Mouse (Mus musculus): ENCODE data around the gene Capn5. TPM values are rescaled to one million over a fixed set of nuclear protein-coding genes. Genes with fewer than 3 reads are reported as not detected.

Capn5 gene
- total RNA-seq (2017), result 23.0 and 28.0 TPM in 2 replicates

- ATAC-seq (replicated peaks in 1 of 2; ENCODE audit: insufficient read depth in 1 of 2, low FRiP score in 2 of 2, low TSS enrichment in 1 of 2, low read depth in 1 of 2, poor library complexity in 2 of 2, severe bottlenecking in 2 of 2), result peak; percentile 66 to 72
Measured at GRCm38 (mm10) chr7:98177929-98178559, at the start of gene Capn5. Capn5 (minus strand) TSS chr7:98178274.

DNA sequence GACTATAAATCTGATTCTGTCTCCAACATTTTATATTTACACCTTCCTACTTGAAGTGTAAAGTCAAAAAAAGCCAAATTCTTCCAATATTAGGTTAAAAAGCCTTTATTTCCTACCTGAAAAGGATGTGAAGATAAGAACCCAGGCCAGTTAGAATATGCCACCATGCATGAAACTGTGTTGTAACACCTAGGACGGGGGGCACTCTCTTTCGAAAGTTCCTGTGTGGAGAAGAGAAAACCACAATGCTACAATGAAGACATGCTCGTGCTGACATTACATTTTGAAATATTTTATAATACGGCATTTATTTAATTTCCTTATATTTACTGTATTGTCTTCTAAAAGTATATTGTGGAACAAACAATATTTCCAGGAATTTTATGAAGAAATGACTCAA, 45.7 kb upstream of the Capn5 start:
- no peak for ATAC-seq (replicated peaks in 1 of 2; ENCODE audit: insufficient read depth in 1 of 2, low FRiP score in 2 of 2, low TSS enrichment in 1 of 2, low read depth in 1 of 2, poor library complexity in 2 of 2, severe bottlenecking in 2 of 2)

DNA sequence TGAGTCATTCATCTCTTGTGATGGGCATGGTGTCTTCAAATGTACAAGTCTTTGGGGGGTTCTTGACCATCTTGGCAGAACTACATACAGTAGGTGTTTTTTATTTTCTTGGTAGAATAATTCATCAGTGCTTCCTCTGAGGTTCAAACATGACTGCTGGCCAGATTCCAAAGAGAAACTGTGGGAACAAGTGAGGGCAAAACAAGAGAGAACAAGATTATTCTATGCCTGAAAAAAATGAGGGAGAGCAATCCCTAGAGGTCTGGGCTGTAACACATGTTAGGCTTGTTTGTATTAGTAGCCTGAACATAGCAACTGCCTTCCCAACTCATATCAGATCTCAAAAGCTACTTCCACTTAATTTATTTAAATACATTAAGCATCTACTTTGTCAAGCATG, 38.6 kb upstream of the Capn5 start:
- no peak for ATAC-seq (replicated peaks in 1 of 2; ENCODE audit: insufficient read depth in 1 of 2, low FRiP score in 2 of 2, low TSS enrichment in 1 of 2, low read depth in 1 of 2, poor library complexity in 2 of 2, severe bottlenecking in 2 of 2)

GRCm38 (mm10) chr7:98202946-98203345, 24.9 kb upstream of the Capn5 start:
- no peak for ATAC-seq (replicated peaks in 1 of 2; ENCODE audit: insufficient read depth in 1 of 2, low FRiP score in 2 of 2, low TSS enrichment in 1 of 2, low read depth in 1 of 2, poor library complexity in 2 of 2, severe bottlenecking in 2 of 2)

DNA sequence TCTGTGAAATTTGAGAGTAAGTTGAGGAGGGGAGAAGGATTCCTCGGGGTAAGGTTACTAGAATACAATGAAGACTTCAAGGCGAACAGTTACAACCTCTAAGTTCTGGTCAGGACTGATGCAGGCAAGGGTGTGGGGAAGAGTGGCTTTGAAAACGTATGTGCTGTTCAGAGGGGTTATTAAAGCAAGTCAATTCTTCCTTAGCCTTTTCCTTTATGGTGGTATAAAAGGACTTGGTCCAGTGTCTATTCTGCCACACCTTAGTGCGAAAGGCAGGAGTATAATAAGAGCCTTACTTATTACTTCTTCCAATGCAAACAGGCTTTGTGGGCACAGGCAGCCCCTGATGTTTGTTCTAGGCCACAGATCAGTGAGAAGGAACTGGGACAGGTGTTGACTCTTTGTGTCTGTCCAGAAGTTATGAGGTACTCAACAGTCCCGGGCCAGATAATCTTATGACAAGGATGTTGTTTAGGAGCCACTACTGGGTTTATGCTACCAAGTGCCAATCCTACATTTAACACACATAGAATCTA, 23.5 kb upstream of the Capn5 start:
- ATAC-seq (replicated peaks in 1 of 2; ENCODE audit: insufficient read depth in 1 of 2, low FRiP score in 2 of 2, low TSS enrichment in 1 of 2, low read depth in 1 of 2, poor library complexity in 2 of 2, severe bottlenecking in 2 of 2), result no peak

GRCm38 (mm10) chr7:98200396-98200795, 22.3 kb upstream of the Capn5 start:
- ATAC-seq (replicated peaks in 1 of 2; ENCODE audit: insufficient read depth in 1 of 2, low FRiP score in 2 of 2, low TSS enrichment in 1 of 2, low read depth in 1 of 2, poor library complexity in 2 of 2, severe bottlenecking in 2 of 2), result no peak

- no peak for ATAC-seq (replicated peaks in 1 of 2; ENCODE audit: insufficient read depth in 1 of 2, low FRiP score in 2 of 2, low TSS enrichment in 1 of 2, low read depth in 1 of 2, poor library complexity in 2 of 2, severe bottlenecking in 2 of 2)
Measured at GRCm38 (mm10) chr7:98199381-98199780, 21.3 kb upstream of the Capn5 start, which contains the start of gene B3gnt6. B3gnt6 (minus strand) TSS chr7:98199481.

DNA sequence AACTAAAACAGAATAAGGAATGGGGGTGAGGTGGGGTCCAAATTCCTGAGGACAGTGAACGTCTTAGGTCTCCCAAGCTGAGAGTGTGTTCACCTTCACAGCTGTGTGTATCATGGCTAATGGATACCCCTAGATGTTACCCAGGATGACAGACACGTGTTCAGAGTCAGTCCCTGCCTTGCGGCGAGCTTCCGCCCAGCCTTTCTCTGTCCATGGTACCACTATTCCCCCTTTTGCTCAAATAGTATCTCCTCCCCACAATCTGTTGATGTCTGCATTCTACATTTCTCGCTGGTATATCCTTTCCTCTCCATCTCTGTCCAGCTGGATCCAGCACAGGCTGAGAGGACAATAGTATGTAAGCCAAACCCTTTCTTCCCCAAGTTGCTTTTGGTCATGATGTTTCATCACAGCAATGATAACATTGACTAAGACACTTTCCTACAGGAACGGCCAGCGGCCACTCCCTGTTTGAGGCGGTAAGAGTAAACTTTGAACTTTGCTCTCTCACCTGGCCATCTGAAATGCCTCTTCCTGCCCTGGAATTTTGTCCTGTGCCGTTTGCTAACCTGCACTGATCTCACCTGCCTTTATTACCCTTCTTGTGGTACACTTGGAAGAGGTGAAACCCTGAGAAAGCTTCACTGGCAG, 17.2 kb upstream of the Capn5 start:
- ATAC-seq (replicated peaks in 1 of 2; ENCODE audit: insufficient read depth in 1 of 2, low FRiP score in 2 of 2, low TSS enrichment in 1 of 2, low read depth in 1 of 2, poor library complexity in 2 of 2, severe bottlenecking in 2 of 2), result no peak

GRCm38 (mm10) chr7:98194026-98194792, 16.1 kb upstream of the Capn5 start:
- ATAC-seq (replicated peaks in 1 of 2; ENCODE audit: insufficient read depth in 1 of 2, low FRiP score in 2 of 2, low TSS enrichment in 1 of 2, low read depth in 1 of 2, poor library complexity in 2 of 2, severe bottlenecking in 2 of 2), result peak in 1 of 2 experiments; percentile 29; a peak in 2 of 4 replicates

- peak; percentile 40 to 49 for ATAC-seq (replicated peaks in 1 of 2; ENCODE audit: insufficient read depth in 1 of 2, low FRiP score in 2 of 2, low TSS enrichment in 1 of 2, low read depth in 1 of 2, poor library complexity in 2 of 2, severe bottlenecking in 2 of 2)
Measured at GRCm38 (mm10) chr7:98193515-98194025, 15.5 kb upstream of the Capn5 start.

- ATAC-seq (replicated peaks in 1 of 2; ENCODE audit: insufficient read depth in 1 of 2, low FRiP score in 2 of 2, low TSS enrichment in 1 of 2, low read depth in 1 of 2, poor library complexity in 2 of 2, severe bottlenecking in 2 of 2), result no peak
Measured at GRCm38 (mm10) chr7:98191571-98192250, 13.6 kb upstream of the Capn5 start.

DNA sequence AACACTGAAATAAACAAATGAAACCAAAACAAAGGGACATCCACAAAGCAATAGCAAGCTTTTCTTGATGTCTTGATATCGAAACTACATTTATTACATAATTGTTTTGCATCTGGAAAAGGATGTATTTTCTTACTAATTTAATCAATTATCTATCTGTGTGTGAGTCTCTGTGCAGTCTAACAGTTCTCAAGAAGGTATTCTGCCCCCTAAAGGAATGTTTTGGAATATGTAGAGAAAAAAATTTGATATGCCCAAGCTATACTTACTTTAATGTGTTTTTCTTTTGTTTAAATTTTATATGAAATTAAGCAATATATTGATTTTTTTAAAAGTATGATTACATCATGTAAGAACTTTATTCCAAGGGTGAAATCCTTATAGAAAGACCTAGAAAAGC, 12.5 kb upstream of the Capn5 start:
- ATAC-seq (replicated peaks in 1 of 2; ENCODE audit: insufficient read depth in 1 of 2, low FRiP score in 2 of 2, low TSS enrichment in 1 of 2, low read depth in 1 of 2, poor library complexity in 2 of 2, severe bottlenecking in 2 of 2), result no peak

GRCm38 (mm10) chr7:98189745-98190144, 11.7 kb upstream of the Capn5 start:
- no peak for ATAC-seq (replicated peaks in 1 of 2; ENCODE audit: insufficient read depth in 1 of 2, low FRiP score in 2 of 2, low TSS enrichment in 1 of 2, low read depth in 1 of 2, poor library complexity in 2 of 2, severe bottlenecking in 2 of 2)

DNA sequence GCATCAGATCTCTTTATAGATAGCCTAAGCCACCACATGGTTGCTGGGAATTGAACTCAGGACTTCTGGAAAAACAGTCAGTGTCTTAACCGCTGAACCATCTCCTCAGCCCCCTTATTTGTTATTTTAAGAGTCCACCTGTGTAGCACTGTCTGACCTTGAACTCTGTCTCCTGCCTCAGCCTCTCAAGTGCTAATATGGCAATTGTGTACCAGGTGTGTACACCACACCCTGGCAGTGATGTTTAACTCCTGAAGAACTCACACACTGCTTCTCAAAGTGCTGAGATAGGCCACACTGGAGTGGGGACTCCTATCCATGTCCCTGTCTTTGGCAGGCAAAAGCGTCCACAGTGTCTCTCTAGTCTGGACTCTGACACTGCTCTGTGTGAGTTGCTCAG, 10.6 kb upstream of the Capn5 start:
- ATAC-seq (replicated peaks in 1 of 2; ENCODE audit: insufficient read depth in 1 of 2, low FRiP score in 2 of 2, low TSS enrichment in 1 of 2, low read depth in 1 of 2, poor library complexity in 2 of 2, severe bottlenecking in 2 of 2), result no peak

- no peak for ATAC-seq (replicated peaks in 1 of 2; ENCODE audit: insufficient read depth in 1 of 2, low FRiP score in 2 of 2, low TSS enrichment in 1 of 2, low read depth in 1 of 2, poor library complexity in 2 of 2, severe bottlenecking in 2 of 2)
Measured at GRCm38 (mm10) chr7:98188238-98188637, 10.2 kb upstream of the Capn5 start.

DNA sequence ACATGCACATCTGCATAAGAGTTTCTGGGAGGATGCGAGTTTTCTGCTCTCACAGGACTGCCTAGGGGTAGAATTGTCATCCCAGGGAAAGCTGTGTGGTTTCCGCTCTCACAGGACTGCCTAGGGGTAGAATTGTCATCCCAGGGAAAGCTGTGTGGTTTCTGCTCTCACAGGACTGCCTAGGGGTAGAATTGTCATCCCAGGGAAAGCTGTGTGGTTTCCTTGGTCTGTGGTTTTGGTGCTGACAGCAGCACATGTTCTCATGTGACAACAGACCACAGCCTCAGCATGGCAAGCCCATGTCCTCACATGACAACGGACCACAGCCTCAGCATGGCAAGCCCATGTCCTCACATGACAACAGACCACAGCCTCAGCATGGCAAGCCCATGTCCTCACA, 9.3 kb upstream of the Capn5 start:
- peak; percentile 80 to 83 for ATAC-seq (replicated peaks in 1 of 2; ENCODE audit: insufficient read depth in 1 of 2, low FRiP score in 2 of 2, low TSS enrichment in 1 of 2, low read depth in 1 of 2, poor library complexity in 2 of 2, severe bottlenecking in 2 of 2)

DNA sequence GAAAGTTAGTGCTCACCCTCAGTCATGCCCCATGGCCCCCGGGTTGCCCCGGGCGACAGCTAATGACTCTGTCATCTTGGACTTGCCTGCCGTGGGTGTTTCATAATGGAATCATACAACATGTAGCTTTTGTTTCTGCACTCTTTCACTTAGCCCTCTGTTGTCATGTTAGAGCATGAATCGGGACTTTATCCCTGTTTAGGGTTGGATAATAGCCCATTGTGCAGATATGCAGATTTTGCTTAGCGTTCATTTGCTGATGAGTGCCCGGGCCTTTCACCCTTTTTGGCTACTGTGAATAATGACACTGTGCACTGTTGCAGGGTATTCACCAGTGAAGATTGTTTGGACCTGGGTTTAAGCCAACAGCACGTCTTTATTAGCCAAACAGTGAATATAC, 8.6 kb upstream of the Capn5 start:
- ATAC-seq (replicated peaks in 1 of 2; ENCODE audit: insufficient read depth in 1 of 2, low FRiP score in 2 of 2, low TSS enrichment in 1 of 2, low read depth in 1 of 2, poor library complexity in 2 of 2, severe bottlenecking in 2 of 2), result no peak

All from hematopoietic stem cell, adult 5-6 weeks (primary cell).